Mouse (Mus musculus): ENCODE measurements around the gene Mif4gd.
"Not testable (repeated sequence)": the region's sequence is repeated elsewhere in the genome, so short reads cannot be mapped to it uniquely, and the experiment has no call there.

Gene Mif4gd

DNA sequence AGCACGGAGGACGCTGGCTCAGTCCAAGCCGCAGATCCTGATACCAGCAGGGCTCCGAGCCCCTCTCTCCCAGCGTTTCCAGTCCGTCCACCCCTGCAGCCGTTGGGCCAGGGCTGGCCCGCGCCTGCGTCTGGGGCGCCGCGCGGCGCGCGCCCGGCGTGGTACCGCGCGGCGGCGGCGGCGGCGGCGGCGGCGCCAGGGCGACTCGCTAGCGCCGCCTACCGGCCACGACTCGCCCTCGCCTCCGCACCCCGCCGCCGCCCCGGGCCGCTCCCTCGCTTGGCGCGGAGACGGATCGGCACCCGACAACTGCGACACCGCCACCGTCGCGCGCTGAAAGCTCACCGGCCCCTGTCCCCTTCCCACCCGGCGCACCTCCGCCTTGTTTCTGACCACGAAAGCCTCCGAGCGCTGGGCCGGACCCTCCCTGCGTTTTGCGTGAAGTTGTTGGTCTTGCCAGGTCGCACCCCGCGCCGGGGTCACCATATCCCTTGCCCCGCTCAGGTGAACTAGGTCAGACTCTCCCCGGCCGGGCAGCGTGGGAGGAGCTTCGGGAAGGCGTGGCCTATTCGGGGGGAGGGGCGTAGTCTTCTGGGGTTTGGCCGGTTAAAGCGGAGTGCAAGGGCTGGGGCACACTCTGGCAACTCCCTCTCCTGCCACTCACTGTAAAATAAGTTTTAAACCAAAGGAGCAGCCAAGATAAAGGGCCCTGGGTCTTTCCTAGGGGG is at the start of gene Mif4gd:
Gene Mif4gd, minus strand, starts transcription at position 560 of the 728 bp plus-strand sequence.
- DNase-seq (ENCODE audit: low read depth), result peak; percentile 95

DNA sequence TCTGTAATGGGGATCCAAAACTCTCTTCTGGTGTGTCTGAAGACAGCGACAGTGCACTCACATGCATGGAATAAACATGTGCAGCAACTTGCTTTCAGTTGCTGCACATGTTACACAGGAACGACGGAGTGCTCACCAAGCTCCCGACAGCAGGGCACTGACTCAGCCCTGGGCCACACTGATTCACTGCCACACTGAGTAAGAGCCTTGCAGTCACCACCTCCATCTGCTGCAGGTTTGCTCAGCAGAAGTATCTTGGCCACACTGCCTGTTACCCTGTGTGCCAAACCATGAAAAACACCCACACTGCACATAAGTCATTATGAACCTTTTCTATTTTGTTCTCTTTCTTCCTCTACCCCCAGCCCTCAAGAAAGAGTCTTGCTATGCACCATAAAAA is 47.6 kb upstream of the Mif4gd start:
- no peak for DNase-seq (ENCODE audit: low read depth)

GRCm38 (mm10) chr11:115658521-115658920 is 45.8 kb upstream of the Mif4gd start:
- DNase-seq (ENCODE audit: low read depth), result no peak

DNA sequence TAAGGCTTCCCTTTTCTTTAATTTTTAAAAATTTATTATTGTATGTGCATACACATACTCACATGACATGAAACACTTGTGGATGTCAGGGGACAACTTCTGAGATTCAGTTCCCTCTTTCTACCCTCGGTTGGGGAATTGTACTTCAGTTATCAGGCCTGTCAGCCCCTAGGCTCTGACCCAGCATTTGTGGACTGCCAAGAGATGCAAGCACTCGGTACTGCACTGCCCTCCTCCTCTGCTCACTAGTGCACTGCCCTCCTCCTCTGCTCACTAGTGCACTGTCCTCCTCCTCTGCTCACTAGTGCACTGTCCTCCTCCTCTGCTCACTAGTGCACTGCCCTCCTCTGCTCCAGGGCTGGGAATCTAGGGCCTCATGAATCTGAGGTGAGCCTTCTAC is 41.4 kb upstream of the Mif4gd start:
- no peak for DNase-seq (ENCODE audit: low read depth)

DNA sequence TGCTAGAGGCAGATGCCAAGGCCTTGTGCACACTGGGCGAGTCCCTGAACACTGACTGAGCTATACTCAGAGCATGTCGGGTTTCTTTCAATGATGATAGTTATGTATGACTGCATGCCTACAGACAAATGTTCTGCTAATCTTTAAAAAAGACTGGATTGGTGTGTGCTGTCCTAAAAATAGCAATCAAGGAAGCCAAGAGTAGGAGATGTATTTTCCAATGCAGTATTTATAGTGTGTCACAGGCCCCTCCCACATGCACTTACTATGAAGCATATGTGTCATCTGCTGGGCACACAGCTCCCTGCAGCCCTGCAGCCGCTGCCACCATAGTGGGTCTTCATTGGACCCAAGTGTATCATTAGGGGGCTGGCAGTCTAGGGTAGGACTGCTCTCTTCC is 40.4 kb upstream of the Mif4gd start:
- no peak for DNase-seq (ENCODE audit: low read depth)

GRCm38 (mm10) chr11:115651680-115652079 is 38.9 kb upstream of the Mif4gd start:
- no peak for DNase-seq (ENCODE audit: low read depth)

GRCm38 (mm10) chr11:115649706-115650105 is 36.9 kb upstream of the Mif4gd start:
- DNase-seq (ENCODE audit: low read depth), result no peak

GRCm38 (mm10) chr11:115647459-115647858 is 34.7 kb upstream of the Mif4gd start:
- peak; percentile 88 for DNase-seq (ENCODE audit: low read depth)

GRCm38 (mm10) chr11:115646439-115646838 is 33.7 kb upstream of the Mif4gd start:
- no peak for DNase-seq (ENCODE audit: low read depth)

DNA sequence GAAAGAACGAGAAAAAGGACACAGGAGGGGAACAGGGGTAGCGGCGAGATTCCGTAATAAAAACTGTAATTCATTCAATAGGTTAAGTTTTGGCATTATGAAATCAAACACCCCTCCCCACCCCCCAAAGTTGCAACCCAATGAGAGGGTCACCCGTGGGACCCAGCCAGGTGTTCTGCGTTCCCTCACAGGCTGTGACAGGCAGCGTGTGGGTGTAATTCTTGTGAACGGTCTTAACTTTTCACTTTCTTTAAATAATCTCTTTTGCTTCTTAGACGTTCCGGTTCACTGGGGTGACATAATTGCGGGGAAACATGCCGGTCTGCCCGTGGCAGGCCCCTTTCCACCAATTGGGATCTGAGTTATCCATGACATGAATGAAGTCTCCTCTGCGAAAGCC is 32.7 kb upstream of the Mif4gd start:
- DNase-seq (ENCODE audit: low read depth), result not testable (repeated sequence)

GRCm38 (mm10) chr11:115644308-115644707 is 31.5 kb upstream of the Mif4gd start:
- no peak for DNase-seq (ENCODE audit: low read depth)

DNA sequence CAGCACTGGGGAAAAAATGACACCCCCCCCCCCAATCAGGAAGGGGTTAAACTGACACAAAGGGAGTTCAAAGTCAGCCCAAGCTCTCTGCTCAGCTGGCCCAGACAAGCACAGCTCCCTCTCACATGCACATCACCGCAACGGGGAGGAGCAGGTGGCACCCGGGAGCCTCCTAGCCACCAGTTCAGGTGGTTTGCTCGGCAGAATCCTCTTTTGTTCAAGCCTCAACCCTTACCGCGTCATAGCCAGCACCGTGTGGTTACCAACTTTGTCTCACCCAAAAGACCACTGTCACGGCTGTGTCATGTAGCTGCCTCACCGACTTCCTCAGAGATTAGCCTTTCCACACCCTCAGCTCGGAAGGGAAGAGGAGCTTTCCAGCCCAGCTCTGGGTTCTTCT is 30.5 kb upstream of the Mif4gd start:
- DNase-seq (ENCODE audit: low read depth), result peak; percentile 63

GRCm38 (mm10) chr11:115642705-115643104 is 29.9 kb upstream of the Mif4gd start:
- DNase-seq (ENCODE audit: low read depth), result no peak

GRCm38 (mm10) chr11:115641664-115642036 is 28.9 kb upstream of the Mif4gd start:
- DNase-seq (ENCODE audit: low read depth), result no peak

- peak; percentile 83 for DNase-seq (ENCODE audit: low read depth)
Observed at GRCm38 (mm10) chr11:115640978-115641663, 28.4 kb upstream of the Mif4gd start.

GRCm38 (mm10) chr11:115640311-115640828 is 27.6 kb upstream of the Mif4gd start:
- no peak for DNase-seq (ENCODE audit: low read depth)

GRCm38 (mm10) chr11:115639540-115639939 is 26.8 kb upstream of the Mif4gd start:
- no peak for DNase-seq (ENCODE audit: low read depth)

- DNase-seq (ENCODE audit: low read depth), result no peak
Observed at GRCm38 (mm10) chr11:115638498-115639409, 26.0 kb upstream of the Mif4gd start.

- DNase-seq (ENCODE audit: low read depth), result no peak
Observed at GRCm38 (mm10) chr11:115636960-115637359, 24.2 kb upstream of the Mif4gd start.

DNA sequence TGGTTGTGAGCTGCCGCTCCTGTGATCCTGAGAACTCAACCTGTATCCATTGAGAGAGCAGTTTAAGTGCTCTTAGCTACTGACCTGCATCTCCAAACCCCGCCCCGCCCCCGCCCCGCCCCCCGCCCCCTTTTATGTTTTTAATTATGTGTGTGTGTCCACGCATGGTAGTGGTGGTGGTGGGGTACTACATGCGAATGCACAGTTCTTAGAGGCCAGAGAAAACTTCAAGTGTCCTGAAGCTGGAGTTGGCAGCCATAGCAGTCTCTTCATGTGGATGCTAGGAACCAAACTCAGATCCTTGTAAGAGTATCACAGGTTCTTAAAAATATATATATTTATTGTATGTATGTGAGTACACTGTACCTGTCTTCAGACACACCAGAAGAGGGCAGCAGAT is 22.7 kb upstream of the Mif4gd start:
- DNase-seq (ENCODE audit: low read depth), result no peak

DNA sequence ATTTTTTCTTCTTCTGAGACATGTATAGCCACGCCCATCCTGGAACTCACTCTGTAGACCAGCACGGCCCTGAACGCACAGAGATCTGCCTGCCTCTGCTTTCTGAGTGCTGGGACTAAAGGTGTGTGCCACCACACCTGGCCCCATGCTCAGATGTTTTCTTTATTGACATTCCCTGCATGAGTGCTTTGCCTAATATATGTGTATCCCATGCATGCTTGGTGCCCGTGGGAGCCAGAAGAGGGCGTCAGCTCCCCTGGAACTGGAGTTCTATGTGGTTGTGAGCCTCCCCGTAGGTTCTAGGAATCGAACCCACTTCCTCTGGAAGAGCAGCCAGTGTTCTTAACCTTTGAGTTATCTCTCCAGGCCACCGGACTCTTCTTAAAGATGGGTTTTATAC is 22.3 kb upstream of the Mif4gd start:
- no peak for DNase-seq (ENCODE audit: low read depth)

GRCm38 (mm10) chr11:115634109-115634508 is 21.3 kb upstream of the Mif4gd start:
- no peak for DNase-seq (ENCODE audit: low read depth)

Data from naive thymus-derived CD4-positive, alpha-beta T cell, adult 2 months (primary cell).